Mouse (Mus musculus): Measurements from ENCODE around the gene Pxmp4.

Gene Pxmp4

DNA sequence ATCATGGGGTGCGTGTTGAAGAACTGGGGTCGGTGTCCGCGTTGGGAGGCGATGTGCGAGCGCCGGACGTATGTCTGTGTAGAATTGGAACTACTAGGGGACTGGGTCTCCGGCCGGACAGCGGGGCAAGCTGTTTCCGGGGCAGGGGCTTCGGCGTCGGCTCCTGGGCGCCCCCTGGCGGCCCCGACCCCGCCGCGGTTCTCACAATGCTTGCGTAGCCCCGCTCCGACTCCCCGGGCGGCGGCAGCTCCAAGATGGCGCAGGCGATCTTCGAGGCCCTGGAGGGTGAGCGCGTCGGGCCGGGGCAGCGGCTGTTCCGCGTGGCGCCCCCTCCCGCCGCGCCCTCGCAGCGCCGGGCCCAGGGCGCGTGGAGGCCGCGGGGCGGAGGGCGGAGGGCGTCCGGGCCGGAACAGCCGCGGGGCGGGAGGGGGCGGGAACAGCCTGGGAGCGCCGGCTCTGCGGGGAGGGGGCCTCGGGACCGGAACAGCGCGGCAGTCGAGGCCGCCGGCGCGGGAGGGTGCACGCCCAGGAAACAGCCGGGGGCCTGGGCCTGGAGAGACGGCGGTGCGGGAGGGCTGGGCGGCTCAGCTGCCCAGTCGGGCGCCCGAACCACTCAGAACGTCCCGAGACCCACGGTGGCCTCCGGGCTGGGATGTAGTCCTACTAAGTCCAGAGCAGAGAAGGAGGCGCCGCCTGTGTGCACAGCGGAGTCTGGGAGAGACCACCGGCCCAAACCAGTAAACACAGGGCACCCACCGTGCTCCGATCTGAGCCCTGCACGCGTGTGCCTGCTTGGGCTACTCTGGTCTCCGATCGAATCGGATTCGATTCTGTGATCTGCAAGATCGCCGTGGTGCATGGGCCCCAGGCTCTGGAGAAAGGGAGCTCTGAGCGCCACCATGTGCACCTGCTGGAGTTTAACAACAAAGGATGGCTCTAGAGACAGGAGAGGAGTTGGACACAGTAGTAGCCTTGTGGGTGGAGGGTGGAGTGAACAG lies 9.9 kb upstream of the Pxmp4 start, which contains the start of the genes Zfp341 and 4930519P11Rik:
TSS of gene Zfp341 (plus strand) at position 180 of the 998 bp plus-strand sequence.
TSS of gene 4930519P11Rik (minus strand) at position 320 of the 998 bp plus-strand sequence.
- peak; percentile 84 to 90 for DNase-seq (ENCODE audit: low spot score in 2 of 2)

DNA sequence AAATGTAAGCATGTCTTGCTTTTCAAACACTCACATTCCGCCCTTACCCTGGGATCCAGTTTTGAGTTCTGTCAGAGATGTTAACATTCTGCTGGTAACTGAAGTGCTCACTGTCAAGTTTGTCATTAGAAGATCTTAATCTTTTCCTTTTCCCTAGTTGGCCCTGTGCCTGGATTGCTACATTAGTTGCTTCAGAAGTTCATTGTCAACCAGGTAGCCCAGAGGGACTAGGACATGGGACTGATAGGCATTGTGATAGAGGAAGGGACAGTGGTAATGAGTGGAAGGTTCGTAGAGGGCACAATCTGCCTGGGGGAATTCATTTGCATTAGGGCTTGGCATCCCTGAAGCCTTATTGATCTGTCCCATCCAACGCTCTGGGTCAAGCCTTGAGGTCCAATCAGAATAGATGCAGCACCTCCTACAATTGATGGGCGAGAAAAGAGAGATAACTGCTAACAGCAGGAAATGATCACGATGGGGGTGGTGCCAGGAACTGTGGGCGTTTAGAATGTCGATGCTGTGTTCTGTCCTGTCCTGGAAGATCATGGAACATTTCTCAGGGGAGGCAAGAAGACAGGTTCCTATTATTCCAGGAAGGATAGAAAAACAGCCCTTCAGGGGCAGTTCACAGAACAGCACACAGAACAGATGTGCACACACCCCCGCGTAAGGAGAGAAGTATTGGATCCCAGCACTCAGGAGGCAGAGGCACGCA lies 5.7 kb upstream of the Pxmp4 start:
- no peak for DNase-seq (ENCODE audit: low spot score in 2 of 2)

DNA sequence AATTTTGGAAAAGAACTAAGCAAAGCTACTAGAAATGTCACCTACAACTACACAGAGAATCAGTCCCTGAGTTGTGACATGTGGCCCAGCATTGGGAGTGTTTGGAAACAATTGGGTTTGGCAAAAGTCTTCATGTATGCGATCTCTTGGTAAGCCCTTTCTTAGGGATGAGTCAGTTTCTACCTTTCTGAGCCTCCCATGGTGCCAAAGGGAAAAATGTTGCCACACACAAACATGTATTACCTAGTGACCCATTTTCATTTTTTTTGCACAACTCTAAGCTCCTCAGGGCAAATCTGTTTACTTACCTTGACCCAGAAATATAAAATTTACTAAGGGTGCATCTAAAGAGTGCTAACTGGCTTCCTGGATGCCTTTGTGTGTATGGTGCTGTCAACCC lies 3.5 kb upstream of the Pxmp4 start:
- no peak for DNase-seq (ENCODE audit: low spot score in 2 of 2)

DNA sequence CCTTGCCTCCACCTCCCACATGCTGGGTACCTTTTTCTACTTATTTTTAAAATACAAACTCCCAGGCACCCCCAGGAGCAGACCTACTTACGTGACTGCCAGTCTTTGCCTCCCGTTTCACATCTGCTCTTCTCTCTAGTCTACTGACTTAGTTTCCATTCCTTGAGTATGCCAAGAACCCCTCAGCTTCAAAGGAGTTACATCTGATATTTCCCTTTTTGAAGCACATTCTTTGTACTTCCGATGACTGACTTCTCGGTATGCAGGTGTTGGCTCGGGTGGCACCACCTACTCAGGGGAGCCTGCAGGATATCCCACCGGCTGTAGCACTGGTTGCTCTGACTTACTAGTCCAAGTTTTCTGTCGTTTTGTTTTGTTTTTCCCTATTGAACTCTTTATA lies 648 bp upstream of the Pxmp4 start:
- DNase-seq (ENCODE audit: low spot score in 2 of 2): no peak

DNA sequence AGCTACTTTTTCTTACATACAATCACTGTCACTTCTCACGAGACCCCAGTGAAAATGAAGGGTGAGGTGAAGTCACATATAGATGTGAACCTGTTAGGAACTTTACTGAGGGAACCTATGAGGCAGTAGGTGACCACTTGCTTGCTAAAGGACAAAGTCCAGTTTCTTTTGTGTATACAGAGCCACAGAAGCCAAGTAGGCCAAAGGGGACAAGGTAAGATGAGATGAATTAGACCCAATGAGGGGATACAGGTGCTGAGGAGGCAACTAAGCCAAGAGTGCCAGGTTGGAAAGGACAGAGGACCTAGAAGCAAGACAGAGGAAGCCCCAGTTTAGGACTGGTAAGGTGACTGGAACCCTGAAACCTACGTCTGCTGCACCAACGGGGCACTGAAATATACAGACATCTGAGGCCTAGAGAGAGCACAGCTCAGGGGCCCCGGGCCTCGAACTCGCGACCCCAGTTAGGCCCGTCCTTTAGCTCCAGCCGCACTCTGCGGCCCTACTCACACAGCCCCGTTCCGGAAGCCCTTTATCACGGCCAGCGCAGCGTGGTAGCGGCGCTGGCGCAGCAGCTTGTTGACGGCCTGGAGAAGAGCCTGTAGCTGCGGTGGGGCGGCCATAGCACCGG lies 386 bp downstream of the Pxmp4 start:
- DNase-seq (ENCODE audit: low spot score in 2 of 2): no peak

DNA sequence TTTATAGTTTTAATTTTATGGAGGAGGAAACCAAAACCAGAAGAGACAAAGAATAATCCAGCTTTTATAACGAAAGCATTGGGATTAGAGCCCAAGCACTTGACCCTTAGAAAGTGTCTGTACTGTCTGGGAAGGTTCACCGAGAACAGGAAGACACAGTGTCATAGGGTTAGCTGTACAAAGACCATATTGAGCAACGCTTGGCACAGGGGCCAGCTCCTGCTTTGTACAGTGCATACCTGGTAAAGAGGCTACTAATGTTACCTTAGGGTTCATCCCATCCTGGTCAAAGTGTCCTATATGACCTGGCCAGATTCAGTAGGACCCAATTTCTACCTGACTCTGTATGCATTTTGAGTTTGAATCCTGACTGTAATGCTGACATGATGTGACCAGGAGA lies 2.2 kb downstream of the Pxmp4 start:
- DNase-seq (ENCODE audit: low spot score in 2 of 2): no peak

DNA sequence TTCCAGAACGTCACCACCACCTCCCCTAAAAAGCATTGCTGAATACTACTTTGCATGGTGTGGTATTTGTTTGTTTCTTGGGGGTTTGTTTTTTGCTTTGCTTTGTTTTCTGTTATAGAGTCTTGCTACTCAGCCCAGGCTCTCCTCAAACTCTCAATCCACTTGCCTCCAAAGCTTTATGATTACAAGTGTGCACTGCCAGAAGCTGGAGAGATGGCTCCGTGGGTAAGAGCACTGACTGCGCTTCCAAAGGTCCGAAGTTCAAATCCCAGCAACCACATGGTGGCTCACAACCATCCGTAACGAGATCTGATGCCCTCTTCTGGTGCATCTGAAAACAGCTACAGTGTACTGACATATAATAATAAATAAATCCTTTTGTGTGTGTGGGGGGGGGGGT lies 2.9 kb downstream of the Pxmp4 start:
- DNase-seq (ENCODE audit: low spot score in 2 of 2): no peak

DNA sequence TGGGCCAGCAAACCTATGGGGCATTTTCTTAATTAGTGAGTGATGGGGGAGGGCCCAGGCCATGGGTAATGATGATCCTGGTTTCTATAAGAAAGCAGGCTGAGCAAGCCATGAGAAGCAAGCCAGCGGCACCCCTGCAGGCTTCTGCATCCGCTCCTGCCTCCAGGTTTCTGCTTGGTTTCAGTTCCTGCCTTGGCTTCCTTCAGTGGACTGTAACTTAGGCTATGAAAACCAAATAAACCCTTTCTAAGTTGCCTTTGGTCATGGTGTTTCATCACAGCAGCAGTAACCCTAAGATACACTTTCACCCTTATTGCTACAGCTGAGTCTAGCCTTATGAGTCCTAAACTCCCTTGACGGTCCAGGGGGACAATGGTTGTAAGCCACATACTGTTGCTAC lies 6.1 kb downstream of the Pxmp4 start:
- no peak for DNase-seq (ENCODE audit: low spot score in 2 of 2)

DNA sequence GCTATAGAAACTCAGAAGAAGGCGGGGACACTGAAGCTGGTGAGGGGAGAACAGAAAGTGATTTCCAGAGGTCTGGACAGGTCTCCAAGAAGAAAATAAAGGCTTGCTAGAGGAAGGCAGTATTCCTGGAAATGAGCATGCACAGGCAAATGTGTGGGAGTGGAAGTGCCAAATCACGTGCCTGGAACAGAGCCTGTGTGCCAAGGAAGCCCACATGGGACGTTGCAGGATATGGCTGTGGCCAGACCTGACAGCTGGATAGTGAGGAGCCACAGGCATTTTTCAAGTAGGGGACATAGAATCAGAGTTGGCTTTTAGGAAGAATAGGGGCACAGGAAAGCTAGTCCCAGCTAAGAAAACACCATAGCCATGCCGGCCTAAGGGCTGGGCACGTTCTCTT lies 7.7 kb downstream of the Pxmp4 start:
- peak in 1 of 2 experiments; percentile 35 for DNase-seq (ENCODE audit: low spot score in 2 of 2)

DNA sequence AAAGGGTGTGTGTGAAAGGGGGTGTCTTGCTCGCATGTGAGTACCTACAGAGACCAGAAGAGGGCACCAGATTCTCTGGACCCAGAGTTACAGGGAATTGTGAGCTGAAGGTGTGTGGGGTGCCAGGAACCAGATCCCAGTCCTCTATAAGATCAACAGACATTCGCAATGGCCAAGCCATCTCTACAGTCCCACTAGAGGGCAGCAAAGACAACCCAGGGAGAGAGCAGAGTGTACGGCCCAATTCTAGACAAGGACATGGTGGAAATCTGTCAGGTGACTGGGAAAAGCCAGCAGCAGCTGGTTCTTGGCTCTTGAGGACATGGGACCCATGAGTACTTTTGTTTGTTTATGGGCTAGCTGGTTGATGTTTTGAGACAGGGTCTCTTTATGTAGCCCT lies 10.5 kb downstream of the Pxmp4 start:
- DNase-seq (ENCODE audit: low spot score in 2 of 2): no peak

DNA sequence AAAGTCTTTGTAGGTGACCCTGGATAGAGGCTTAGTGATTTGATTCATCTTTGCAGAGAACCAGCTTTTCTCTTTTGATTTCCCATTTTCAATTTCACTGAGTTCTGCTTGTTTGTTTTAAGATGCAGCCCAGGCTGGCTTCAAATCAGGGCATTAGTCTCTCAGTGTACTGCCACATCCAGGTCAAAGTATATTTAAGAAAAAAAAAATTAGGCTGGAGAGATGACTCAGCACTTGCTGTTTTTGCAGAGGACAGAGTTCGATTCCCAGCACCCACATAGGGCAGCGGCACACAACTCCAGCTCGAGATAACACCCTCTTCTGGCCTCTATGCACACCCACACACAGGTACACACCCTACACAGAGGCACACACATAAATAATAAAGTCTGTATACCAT lies 12.3 kb downstream of the Pxmp4 start:
- DNase-seq (ENCODE audit: low spot score in 2 of 2): no peak

DNA sequence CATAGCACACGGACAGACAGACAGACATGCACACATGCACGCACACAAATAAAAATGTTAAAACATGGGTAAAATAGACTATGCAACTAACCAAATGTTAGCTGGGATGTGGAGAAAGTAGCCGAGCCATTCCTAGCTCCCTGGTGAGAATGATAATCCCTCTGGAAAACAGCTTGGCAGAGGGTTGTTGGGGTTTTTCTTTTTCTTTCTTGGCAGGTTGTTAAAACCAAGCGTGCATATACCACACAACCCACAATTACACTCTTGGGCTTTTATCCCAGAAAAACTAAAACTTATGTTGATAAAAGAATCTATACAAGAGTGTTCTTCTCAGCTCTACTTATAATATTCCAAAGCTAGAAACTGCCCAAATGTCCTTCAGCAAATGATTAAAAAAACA lies 14.5 kb downstream of the Pxmp4 start:
- DNase-seq (ENCODE audit: low spot score in 2 of 2): peak in 1 of 2 experiments; percentile 38

DNA sequence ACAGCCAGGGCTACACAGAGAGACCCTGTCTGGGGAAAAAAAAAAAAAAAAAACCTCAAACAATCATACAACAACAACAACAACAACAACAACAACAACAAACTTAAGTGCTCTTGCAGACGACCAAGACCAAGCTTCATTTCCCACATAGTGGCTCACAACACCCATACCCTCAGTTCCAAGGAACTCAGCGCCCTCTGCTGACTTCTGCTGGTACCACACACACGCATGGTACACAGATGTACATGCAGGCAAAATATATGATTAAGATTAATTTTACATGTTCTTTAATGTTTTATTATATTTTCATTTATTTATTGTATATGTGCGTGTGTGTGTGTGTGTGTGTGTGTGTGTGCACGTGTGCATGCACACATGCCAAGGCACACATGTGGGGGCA lies 17.1 kb downstream of the Pxmp4 start:
- no peak for DNase-seq (ENCODE audit: low spot score in 2 of 2)

DNA sequence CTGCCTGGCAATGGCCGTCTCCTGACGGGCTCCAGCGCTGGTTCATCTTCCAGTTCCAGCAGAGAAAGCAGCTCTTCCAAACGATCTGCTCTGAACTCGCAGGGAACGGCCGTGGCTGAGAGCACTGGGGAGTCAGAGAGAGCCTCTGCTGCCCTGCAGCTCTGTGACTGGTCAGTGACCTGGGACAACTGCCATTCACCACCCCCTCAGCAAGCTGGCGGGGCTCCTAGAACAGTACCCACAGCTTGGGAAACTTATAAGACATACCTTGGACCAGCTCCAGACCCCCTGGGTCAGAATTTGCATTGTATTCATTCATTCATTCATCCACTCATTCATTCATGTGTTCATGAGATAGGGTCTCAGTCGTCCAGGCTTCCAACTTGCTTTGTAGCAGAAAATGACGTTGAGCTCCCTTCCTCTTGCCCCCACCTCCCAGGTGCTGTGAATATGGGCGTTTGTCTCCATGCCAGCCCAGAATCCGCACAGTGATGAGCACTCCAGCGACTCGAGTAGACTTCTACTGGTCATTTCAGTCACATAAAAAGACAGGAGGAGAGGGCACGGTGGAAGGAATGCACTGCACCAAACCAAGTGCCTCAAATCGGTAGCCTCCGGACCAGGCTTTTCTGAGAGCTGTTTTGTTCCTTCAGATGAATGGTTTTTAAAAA lies 18.4 kb downstream of the Pxmp4 start:
- DNase-seq (ENCODE audit: low spot score in 2 of 2): no peak

DNA sequence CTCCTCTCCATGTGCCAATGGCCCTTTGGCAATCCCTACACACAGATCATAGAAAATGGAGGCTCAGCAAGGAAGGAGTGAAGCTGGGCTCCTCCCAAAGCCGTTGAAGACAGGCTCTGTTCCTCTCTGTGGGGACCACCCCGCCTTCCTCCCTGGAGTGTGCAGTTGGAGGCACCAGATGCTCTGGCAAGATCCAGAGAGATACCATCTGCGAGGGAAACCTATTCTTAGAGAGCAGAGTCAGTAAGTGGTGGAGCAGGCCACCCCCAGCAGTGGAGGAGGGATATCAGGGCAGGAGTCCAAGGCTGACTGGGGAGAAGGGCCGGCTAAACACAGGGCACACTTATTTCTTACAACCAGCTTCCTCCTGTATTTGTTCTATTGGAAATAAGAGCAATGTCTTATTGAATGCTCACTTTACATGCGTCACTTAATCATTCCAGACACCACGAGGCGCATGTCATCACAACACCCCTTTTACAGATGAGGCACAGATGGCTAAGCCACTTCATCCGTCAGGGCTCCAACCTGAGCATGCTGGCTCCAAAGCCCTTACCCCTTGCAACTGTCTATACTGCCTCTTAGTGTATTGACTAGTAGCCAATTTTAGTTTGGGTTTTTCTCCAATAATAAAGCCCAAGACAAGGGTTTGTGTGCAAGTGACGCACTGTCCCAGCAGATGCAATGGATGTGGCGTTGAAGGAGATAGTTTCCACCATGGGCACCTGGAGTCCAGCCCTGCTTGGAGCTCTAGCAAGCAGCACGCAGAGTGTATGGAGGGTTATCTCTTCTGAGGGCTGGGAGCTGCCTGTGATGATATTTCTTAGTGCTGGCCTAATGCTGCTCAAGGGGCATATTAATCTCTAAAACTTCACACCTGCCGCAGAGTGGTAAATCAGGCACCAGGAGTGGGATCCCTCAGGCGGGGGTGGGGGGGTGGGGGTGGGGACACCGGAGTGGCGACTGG lies 19.3 kb downstream of the Pxmp4 start:
- DNase-seq (ENCODE audit: low spot score in 2 of 2): peak; percentile 91 to 96

DNA sequence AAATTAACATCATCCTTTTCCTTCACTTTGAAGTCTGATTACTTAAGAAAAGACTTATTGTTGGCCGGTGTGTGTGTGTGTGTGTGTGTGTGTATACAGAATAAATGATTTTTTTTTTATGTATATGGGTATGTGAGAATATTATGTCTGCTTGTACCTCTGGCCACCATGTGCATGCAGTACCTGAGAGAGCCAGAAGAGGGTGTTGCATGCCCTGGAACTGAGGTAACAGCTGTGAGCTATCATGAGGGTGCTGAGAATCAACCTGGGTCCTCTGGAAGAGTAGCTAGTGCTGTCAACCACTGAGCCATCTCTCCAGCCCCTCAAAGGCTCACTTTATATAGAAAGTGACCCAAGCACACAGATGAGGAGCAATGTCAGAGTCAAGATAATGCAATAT lies 22.1 kb downstream of the Pxmp4 start:
- no peak for DNase-seq (ENCODE audit: low spot score in 2 of 2)

DNA sequence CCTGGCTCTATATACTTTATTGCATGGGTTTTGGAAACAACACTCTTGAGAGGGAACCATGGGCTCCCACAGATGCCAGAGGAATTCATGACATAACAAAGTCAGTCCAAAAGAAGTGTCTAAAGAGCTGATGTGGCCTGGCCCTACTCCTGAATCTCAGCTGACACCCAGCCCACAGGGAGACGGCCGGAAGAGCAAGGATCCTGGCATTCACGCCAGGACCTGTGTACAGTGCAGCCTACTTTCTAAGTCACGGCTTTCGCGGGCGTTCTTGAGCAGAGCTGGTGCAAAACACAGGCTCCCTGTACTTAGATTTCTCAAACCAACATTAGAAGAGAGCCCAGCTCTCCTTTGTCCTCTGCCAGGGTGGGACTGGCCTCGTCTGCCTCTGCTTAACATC lies 22.9 kb downstream of the Pxmp4 start:
- no peak for DNase-seq (ENCODE audit: low spot score in 2 of 2)

DNA sequence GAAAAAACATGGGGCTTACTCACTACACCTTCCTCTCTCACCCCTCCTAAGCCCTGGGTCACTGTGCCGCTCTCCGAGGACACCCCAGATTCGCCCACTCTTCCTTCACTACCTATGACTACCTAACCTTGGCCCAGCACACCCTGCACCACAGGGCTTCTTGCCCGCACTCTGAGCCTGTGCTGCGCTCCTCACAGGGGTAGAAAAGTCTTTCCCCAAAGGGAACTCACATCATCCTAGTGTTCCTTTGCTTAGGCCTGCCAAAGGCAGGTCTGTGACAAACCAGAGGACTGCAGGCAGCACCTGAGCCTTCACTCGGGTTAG lies 25.8 kb downstream of the Pxmp4 start:
- no peak for DNase-seq (ENCODE audit: low spot score in 2 of 2)

DNA sequence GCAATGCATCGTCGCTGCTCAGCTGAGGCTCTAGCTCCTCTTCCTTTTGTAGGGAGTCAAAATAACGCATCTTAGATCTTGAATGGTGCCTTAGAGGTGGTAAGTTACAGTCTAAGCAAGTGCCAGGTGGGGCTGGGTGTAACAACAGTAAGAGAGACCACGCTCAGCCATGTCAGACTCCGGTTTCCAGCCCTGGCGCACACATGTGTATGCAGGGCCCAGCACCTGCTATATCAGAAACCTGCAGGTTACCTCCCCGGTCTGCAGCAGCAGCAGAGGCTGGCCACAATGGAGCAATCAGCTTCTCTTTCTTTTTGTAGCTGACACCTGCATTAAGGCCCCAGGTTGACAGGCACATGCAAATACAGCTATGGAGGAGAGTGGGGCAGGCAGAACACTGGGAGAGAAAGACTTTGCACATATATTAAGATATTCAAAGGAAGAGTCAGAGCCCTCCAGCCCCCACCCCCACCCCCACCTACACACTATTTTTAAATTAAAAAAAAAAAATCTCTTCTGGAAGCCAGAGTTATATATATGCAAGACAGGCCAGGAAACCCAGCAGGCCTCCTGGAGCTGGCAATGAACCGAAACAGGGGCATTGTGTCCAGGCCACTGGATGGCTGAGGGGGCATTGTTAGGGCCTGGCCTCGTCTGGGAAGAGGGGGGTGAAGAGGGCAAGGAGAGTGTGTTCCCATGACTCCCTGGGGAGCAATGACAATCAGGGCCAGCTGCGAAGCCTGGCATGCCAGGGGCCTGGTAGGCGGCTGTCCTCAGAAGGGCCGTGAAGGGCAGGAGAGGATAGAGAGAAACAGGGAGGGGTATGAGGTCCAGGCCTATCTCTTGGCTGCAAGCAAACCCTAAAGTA lies 26.4 kb downstream of the Pxmp4 start:
- no peak for DNase-seq (ENCODE audit: low spot score in 2 of 2)

DNA sequence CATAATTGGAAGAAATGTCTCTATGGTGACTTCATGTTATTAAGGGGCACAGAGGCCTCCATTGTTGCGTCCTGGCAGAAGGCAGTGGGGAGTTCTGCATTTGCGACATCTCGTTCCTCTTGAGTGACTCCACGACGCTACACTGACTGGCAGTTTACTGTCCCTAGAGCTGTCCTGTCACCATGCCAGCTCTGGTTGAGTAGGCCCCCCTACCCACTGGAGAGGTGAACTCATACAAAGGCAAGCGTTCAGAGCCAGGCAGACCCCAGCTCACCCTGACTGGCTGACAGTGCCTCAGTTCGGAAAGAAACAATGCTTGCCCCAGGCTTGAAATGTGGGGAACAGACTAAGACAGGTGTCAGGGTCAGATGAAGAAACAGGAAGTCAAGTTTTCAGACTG lies 29.2 kb downstream of the Pxmp4 start:
- no peak for DNase-seq (ENCODE audit: low spot score in 2 of 2)

All from frontal cortex, postnatal 36 days (tissue).